Mouse (Mus musculus): ENCODE data around the gene Mcpt8.

- TF ChIP-seq MAX (IDR thresholded peaks at IDR 0.05; ENCODE audit: low read length) (no peak), MXI1 (IDR thresholded peaks at IDR 0.05; ENCODE audit: low read depth, low read length) (no peak), POLR2A (IDR thresholded peaks at IDR 0.05; ENCODE audit: low read depth, low read length) (no peak), TCF12 (IDR thresholded peaks at IDR 0.05; ENCODE audit: low read depth, low read length) (no peak), CTCF (conservative IDR thresholded peaks at IDR 0.05 in 1 of 2, IDR thresholded peaks at IDR 0.05 in 1 of 2; ENCODE audit: low read depth in 2 of 2, low read length in 2 of 2) (no peak)
Measured at GRCm38 (mm10) chr14:56093353-56093752, 8.3 kb upstream of the Mcpt8 start.
